Mouse (Mus musculus): ENCODE measurements around the gene Nlgn2.

- TF ChIP-seq CTCF (IDR thresholded peaks at IDR 0.05; ENCODE audit: control insufficient read depth, insufficient read depth, insufficient read length) (no peak), USF1 (IDR thresholded peaks at IDR 0.05; ENCODE audit: low read depth) (no peak), MYOG (IDR thresholded peaks at IDR 0.05; ENCODE audit: control insufficient read depth, extremely low read depth, insufficient read length) (no peak), MYOD1 (IDR thresholded peaks at IDR 0.05; ENCODE audit: control insufficient read depth, insufficient read length, low read depth) (no peak), FOSL1 (IDR thresholded peaks at IDR 0.05; ENCODE audit: insufficient read depth, low read length, poor library complexity, severe bottlenecking) (no peak), MAX (IDR thresholded peaks at IDR 0.05) (no peak), CEBPB (IDR thresholded peaks at IDR 0.05; ENCODE audit: low read depth) (no peak)
Observed at GRCm38 (mm10) chr11:69854680-69855079, 17.1 kb upstream of the Nlgn2 start.

Data from C2C12 (cell line).